Mouse (Mus musculus) cerebral cortex, adult 2 months (tissue): ENCODE results near the gene Sox2.

Experiments
- WGBS: fragments of 180-500 bp; shearing (Covaris S2); methylation state at CpG from one replicate; pipeline ENCODE4 v1.1.7; 2018; 5-methylcytosine and 5-hydroxymethylcytosine counted together

Sox2 gene

DNA sequence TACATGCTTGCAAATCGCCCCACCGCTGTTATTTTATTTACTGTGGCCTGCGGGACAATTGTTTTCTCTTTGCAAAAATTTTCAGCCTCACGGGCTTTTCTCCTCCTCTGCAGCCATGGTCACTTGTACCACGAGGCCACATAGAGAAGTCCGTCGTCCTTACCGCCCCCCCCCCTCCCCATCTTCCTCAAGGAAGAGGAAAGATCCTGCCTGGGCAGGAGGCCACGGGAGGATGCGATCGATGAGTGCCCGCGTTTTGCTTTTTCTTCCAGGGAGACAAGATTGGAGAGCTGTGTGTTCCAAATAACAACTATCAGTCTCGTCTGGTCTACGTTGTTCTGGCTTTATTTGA is 42.2 kb downstream of the Sox2 start:
- WGBS: 20% methylated on average over 15 of the region's 15 CpGs
